Mouse (Mus musculus): ENCODE data around the gene Samt4. TPM values are rescaled to one million over a fixed set of nuclear protein-coding genes. Genes with fewer than 3 reads are reported as not detected.

Samt4 gene
- not detected in 2 replicates for polyA plus RNA-seq (2012; rRNA removed; ENCODE audit: low replicate concordance)

DNA sequence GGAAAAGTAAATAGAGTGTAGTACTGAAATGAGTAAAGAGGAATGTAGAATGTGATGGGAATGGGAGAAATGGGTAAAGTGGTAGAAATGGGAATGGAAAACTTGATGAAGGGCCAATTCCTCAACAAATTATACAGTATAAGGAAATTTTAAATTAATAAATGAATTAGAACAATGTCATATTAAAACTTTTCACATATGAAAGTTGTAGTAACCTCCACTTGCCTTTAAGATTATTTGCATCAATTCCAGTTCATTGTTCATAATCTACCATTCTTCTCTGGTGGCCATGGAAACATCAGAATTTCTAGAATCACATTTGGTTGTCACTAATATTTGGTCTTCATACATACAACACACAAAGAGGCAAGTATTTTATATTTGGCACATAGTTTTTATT lies at the start of gene Samt4:
TSS of gene Samt4 (plus strand) at position 301 of the 400 bp plus-strand sequence.

Other genes starting within 250 kb of the Samt4 start
- gene 4930524N10Rik, start 138.6 kb upstream of the Samt4 start, polyA plus RNA-seq (2012; rRNA removed; ENCODE audit: low replicate concordance): not detected in 2 replicates
- gene Samt2, start 97.4 kb downstream of the Samt4 start, polyA plus RNA-seq (2012; rRNA removed; ENCODE audit: low replicate concordance): not detected in 2 replicates